Mouse (Mus musculus) G1E-ER4 (cell line): ENCODE data around the gene Tpx2. TPM values are rescaled to one million over a fixed set of nuclear protein-coding genes. Genes with fewer than 3 reads are reported as not detected.

Source experiments
- GATA1 ChIP-seq: IDR thresholded peaks from one replicate; pipeline ENCODE4 v1.8.0; 2012; ENCODE audit warnings: low read length, inconsistent platforms
- polyA plus RNA-seq: library from polyadenylated mRNA; stranded (reverse); fragments of >175 nt; gene quantifications from 2 replicates; pipeline ENCODE4 v1.2.3, GENCODE M21; 2012

Gene Tpx2
- polyA plus RNA-seq, 1 experiment, result 11.1 TPM

GRCm38 (mm10) chr2:152933614-152934013 lies 85.8 kb downstream of the Tpx2 start:
- TF ChIP-seq GATA1, result no peak

DNA sequence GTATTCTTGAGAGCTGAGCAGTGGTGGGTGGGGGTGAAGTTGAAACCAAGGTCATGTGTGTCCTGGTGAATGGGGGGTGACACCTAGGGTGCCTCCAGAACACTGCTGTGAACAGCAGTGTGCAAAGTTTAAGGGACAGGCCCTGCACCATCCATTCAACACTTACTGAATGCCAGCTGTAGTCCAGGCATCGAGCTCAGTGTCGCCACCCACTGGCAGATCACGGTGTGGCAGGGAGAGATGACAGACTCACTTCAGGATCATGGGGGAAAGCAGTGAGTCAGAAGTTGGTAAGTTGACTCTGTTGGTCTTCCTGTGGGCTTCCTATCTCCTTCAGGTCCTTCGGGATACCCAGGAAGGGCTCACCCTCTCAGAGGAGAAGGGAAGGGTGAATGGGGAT lies 92.1 kb downstream of the Tpx2 start:
- TF ChIP-seq GATA1, result no peak

GRCm38 (mm10) chr2:152941106-152941505 lies 93.3 kb downstream of the Tpx2 start:
- TF ChIP-seq GATA1, result no peak

DNA sequence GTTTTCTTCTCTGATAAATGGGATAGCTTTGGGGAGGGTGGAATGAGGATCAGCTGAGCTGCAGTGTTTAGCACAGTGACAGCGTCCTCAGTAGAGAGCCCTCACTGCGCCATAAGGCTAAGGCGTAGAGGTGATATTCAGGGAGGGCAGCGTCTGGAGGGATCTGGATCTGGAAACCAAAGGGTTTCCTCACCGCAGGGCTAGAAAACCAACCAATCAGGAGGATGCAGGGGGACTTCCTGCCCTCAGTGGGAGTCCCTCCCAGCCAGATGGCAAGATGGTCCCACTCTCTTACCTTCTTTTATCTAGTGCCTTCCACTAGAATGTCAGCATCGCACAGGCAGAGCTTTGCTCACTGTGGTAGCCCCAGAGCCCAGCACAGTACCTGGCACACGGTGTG lies 94.0 kb downstream of the Tpx2 start:
- TF ChIP-seq GATA1, result no peak

- TF ChIP-seq GATA1, result no peak
Observed at GRCm38 (mm10) chr2:152942898-152943515, 95.2 kb downstream of the Tpx2 start.

DNA sequence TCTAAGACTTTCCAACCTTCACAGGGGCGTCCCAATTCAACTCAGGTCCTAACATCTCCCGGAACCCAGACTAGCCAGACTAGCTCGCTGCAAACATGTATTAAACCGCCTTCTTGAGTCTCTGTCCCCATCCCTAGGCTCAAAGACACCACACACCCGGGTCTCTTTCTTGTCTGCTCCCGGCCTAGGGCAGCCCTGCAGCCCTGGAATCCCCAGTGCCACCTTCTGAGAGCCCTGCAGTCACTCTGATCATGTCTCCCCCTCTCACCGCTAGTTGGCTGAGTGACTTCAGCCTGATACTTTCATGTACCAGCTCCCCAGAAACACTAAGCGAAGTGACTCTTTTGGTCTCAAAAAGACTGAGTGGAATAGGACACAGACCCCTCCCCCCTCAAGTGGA lies 95.8 kb downstream of the Tpx2 start:
- no peak for TF ChIP-seq GATA1

GRCm38 (mm10) chr2:152944013-152944412 lies 96.2 kb downstream of the Tpx2 start:
- TF ChIP-seq GATA1, result no peak

Other genes starting within 250 kb of the Tpx2 start
- gene Defb45, start 248.6 kb upstream of the Tpx2 start, polyA plus RNA-seq, result not detected in 2 replicates
- not detected in 2 replicates for gene Defb36, start 243.6 kb upstream of the Tpx2 start, polyA plus RNA-seq
- not detected in 2 replicates for gene Defb25, start 224.9 kb upstream of the Tpx2 start, polyA plus RNA-seq
- not detected in 2 replicates for gene Rem1, start 221.0 kb upstream of the Tpx2 start, polyA plus RNA-seq
- gene H13, start 178.5 kb upstream of the Tpx2 start, polyA plus RNA-seq, result 60.8 and 72.1 TPM in 2 replicates
- gene Mcts2, start 160.9 kb upstream of the Tpx2 start, polyA plus RNA-seq, result 1.6 and 2.6 TPM in 2 replicates
- gene Id1, start 111.7 kb upstream of the Tpx2 start, polyA plus RNA-seq, result 53.4 and 64.9 TPM in 2 replicates
- gene Cox4i2, start 93.8 kb upstream of the Tpx2 start, polyA plus RNA-seq, result not detected in 2 replicates
- gene Bcl2l1, start 16.2 kb upstream of the Tpx2 start, polyA plus RNA-seq, result 53.0 and 76.9 TPM in 2 replicates
- not detected in 2 replicates for gene Mylk2, start 63.4 kb downstream of the Tpx2 start, polyA plus RNA-seq
- gene Foxs1, start 85.2 kb downstream of the Tpx2 start, polyA plus RNA-seq, result not detected in 2 replicates
- not detected in 2 replicates for gene Dusp15, start 103.7 kb downstream of the Tpx2 start, polyA plus RNA-seq
- not detected in 2 replicates for gene Ttll9, start 114.5 kb downstream of the Tpx2 start, polyA plus RNA-seq
- gene Pdrg1, start 167.5 kb downstream of the Tpx2 start, polyA plus RNA-seq, result 52.8 and 80.7 TPM in 2 replicates
- not detected in 2 replicates for gene Xkr7, start 183.9 kb downstream of the Tpx2 start, polyA plus RNA-seq
- gene Ccm2l, start 218.0 kb downstream of the Tpx2 start, polyA plus RNA-seq, result not detected in 2 replicates